Mouse (Mus musculus): ENCODE measurements around the gene Reep6. TPM values are rescaled to one million over a fixed set of nuclear protein-coding genes. Genes with fewer than 3 reads are reported as not detected.

The Reep6 gene
- polyA plus RNA-seq, 1 experiment from 2014 or later, result 102 TPM

DNA sequence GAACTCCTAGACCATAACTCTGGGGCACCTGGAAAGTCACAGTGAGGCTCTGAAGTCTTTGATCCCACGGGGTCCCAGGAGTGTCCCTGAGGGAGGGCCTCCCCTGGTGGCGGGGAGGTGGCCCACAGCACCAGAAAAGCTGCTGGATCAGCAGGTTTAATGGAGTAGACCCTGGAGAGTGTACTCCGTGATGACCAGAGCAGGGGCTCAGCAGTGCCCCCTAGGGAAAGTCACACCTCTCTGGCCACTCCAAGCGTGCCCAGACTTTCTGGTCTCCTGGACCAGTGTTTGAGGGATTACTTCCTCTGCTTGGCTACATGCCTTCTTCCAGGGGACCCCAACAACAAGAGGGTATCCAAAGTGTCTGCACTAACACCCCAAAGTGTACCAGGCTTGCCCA lies 53.7 kb downstream of the Reep6 start:
- Histone ChIP-seq H3K36me3 (ENCODE audit: control insufficient read depth, insufficient read depth) (peaks cover 17% of the 10 kb centered on the region), H3K4me2 (ENCODE audit: low read depth, low read length) (no peak overlapping the region), H3K27me3 (ENCODE audit: control insufficient read depth, insufficient read depth, low read depth, low read length) (peaks cover 6% of the 10 kb centered on the region), H3K4me1 (ENCODE audit: control insufficient read depth, low read depth, low read length) (peaks cover 47% of the 10 kb centered on the region), H3K9ac (ENCODE audit: low read depth, low read length) (no peak overlapping the region), H3K9me3 (replicated peaks; ENCODE audit: control insufficient read depth, low read length) (no peaks in the 10 kb centered on the region), H3K4me3 (ENCODE audit: low read depth, low read length) (no peak overlapping the region), H3K27ac (ENCODE audit: low read length) (peak overlapping the region; percentile 5; the same call in 1 of the 2 replicates)
- no peak for ATAC-seq (ENCODE audit: low read depth)
- 74% methylated on average over 4 of the region's 4 CpGs for WGBS (ENCODE audit: insufficient replicate concordance)

DNA sequence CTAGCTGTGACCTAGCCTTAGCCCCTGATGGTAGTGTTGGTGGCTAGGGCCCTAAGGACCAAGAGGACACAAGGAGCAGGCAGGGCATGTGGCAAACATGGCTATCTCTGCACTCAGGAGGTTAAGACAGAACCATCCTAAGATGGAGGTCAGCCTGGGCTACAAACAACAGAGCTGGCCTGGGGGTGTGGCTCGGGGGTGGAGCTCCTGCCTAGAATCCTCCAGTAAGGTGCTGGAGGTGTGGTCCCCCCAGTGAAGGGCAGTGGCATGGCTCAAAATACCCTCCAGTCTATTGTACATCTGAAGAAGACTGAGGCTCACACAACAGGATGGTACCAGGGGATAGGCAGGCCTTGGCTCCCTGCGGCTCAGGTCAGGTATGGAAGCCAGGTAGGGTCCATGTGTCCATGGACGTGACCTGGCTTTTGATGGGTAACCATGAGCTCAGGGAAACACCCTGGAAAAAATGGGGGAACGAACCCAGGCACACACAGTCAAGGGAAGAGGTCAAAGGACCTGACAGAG lies 54.4 kb downstream of the Reep6 start:
- Histone ChIP-seq H3K4me1 (ENCODE audit: control insufficient read depth, low read depth, low read length) (peaks cover 53% of the 10 kb centered on the region), H3K27me3 (ENCODE audit: control insufficient read depth, insufficient read depth, low read depth, low read length) (peaks cover 6% of the 10 kb centered on the region), H3K4me2 (ENCODE audit: low read depth, low read length) (0 out of 2 replicates have a peak overlapping the region, but pooled peaks have one; percentile 99), H3K27ac (ENCODE audit: low read length) (no peak overlapping the region), H3K9ac (ENCODE audit: low read depth, low read length) (no peak overlapping the region), H3K4me3 (ENCODE audit: low read depth, low read length) (no peak overlapping the region), H3K9me3 (replicated peaks; ENCODE audit: control insufficient read depth, low read length) (no peaks in the 10 kb centered on the region), H3K36me3 (ENCODE audit: control insufficient read depth, insufficient read depth) (peaks cover 17% of the 10 kb centered on the region)
- ATAC-seq (ENCODE audit: low read depth), result no peak
- WGBS (ENCODE audit: insufficient replicate concordance), result 67% methylated on average over 4 of the region's 4 CpGs

DNA sequence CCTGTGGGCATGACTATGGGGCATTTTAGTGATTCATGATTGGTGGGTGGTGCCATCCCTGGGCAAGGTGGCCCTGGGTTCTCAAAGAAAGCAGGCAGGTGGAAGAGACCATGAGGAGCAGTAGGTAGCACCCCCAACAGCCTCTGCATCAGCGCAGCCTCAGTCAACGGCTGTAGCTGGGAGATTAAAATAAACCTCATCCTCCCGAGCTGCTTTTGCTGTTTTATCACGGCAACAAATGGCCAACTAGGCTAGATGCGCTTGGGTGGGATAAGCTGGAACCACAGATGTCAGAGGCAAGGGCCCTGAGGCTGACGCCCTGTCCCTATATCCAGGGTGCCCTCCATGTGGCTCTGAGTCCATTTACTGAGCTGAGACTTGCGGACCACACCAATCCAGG lies 55.0 kb downstream of the Reep6 start:
- H3K27ac ChIP-seq (ENCODE audit: low read length), result peak overlapping the region; percentile 69
- WGBS (ENCODE audit: insufficient replicate concordance), result 33% methylated on average over 7 of the region's 7 CpGs
- 0 out of 2 replicates have a peak overlapping the region, but pooled peaks have one; percentile 8 for H3K4me3 ChIP-seq (ENCODE audit: low read depth, low read length)
- H3K4me2 ChIP-seq (ENCODE audit: low read depth, low read length), result peak overlapping the region; percentile 99
- peaks cover 6% of the 10 kb centered on the region for H3K27me3 ChIP-seq (ENCODE audit: control insufficient read depth, insufficient read depth, low read depth, low read length)
- ATAC-seq (ENCODE audit: low read depth), result peak; percentile 55
- peaks cover 17% of the 10 kb centered on the region for H3K36me3 ChIP-seq (ENCODE audit: control insufficient read depth, insufficient read depth)
- peaks cover 53% of the 10 kb centered on the region for H3K4me1 ChIP-seq (ENCODE audit: control insufficient read depth, low read depth, low read length)
- no peaks in the 10 kb centered on the region for H3K9me3 ChIP-seq (replicated peaks; ENCODE audit: control insufficient read depth, low read length)
- H3K9ac ChIP-seq (ENCODE audit: low read depth, low read length), result 0 out of 2 replicates have a peak overlapping the region, but pooled peaks have one; percentile 4

DNA sequence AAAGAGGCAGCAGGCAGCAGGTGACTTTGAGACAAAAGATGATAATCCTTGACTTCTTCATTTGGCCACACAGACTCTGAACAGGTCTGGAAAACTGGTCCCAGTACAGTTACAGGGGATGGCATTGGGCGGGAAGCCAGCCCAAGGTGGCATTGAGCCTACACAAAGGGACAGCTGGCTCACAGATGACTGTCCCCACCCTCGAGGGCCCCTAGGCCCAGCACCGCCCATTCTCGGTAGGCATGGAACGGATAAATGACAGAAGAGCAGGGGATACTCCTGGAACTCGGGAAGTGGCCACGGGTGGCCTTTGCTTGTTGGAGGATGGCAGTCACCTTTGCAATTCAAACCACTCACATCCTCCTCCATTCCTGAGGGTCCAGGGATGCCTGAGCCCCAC lies 55.6 kb downstream of the Reep6 start:
- Histone ChIP-seq H3K27ac (ENCODE audit: low read length) (peak overlapping the region; percentile 69), H3K4me1 (ENCODE audit: control insufficient read depth, low read depth, low read length) (peaks cover 53% of the 10 kb centered on the region)
- WGBS (ENCODE audit: insufficient replicate concordance), result 36% methylated on average over 7 of the region's 7 CpGs

More for the DNA sequence above, 55.6 kb downstream of the Reep6 start:
- Histone ChIP-seq H3K36me3 (ENCODE audit: control insufficient read depth, insufficient read depth) (peaks cover 17% of the 10 kb centered on the region), H3K27me3 (ENCODE audit: control insufficient read depth, insufficient read depth, low read depth, low read length) (peaks cover 6% of the 10 kb centered on the region), H3K9me3 (replicated peaks; ENCODE audit: control insufficient read depth, low read length) (no peaks in the 10 kb centered on the region), H3K9ac (ENCODE audit: low read depth, low read length) (peak overlapping the region; percentile 77; the same call in 1 of the 2 replicates), H3K4me2 (ENCODE audit: low read depth, low read length) (peak overlapping the region; percentile 99), H3K4me3 (ENCODE audit: low read depth, low read length) (peak overlapping the region; percentile 74; the same call in 1 of the 2 replicates)
- no peak for ATAC-seq (ENCODE audit: low read depth)

Small RNA genes within 50 kb of the gene (microRNA-seq; reads per million reads assigned to microRNA genes)
- not detected for gene Gm22721

Other genes with a start within 250 kb of the Reep6 start
- gene Sbno2, start 224.4 kb upstream of the Reep6 start, polyA plus RNA-seq (2015; fragmentation: Nextera tagmentation; extraction: Ambion mirVana), result 10.3 and 11.8 TPM in 2 replicates
- 13.2 and 14.4 TPM in 2 replicates for gene Stk11, start 214.2 kb upstream of the Reep6 start, polyA plus RNA-seq (2015; fragmentation: Nextera tagmentation; extraction: Ambion mirVana)
- 288 and 309 TPM in 2 replicates for gene Atp5d, start 191.3 kb upstream of the Reep6 start, polyA plus RNA-seq (2015; fragmentation: Nextera tagmentation; extraction: Ambion mirVana)
- gene Cbarp, start 189.1 kb upstream of the Reep6 start, polyA plus RNA-seq (2015; fragmentation: Nextera tagmentation; extraction: Ambion mirVana), result 0.44 and 0.65 TPM in 2 replicates
- gene Midn, start 181.7 kb upstream of the Reep6 start, polyA plus RNA-seq (2015; fragmentation: Nextera tagmentation; extraction: Ambion mirVana), result 2.3 and 2.6 TPM in 2 replicates
- 13.8 and 14.2 TPM in 2 replicates for gene Cirbp, start 164.0 kb upstream of the Reep6 start, polyA plus RNA-seq (2015; fragmentation: Nextera tagmentation; extraction: Ambion mirVana)
- 8.4 and 8.7 TPM in 2 replicates for gene 1600002K03Rik, start 157.0 kb upstream of the Reep6 start, polyA plus RNA-seq (2015; fragmentation: Nextera tagmentation; extraction: Ambion mirVana)
- gene Efna2, start 150.5 kb upstream of the Reep6 start, polyA plus RNA-seq (2015; fragmentation: Nextera tagmentation; extraction: Ambion mirVana), result 0.47 and 0.53 TPM in 2 replicates
- gene Mum1, start 103.5 kb upstream of the Reep6 start, polyA plus RNA-seq (2015; fragmentation: Nextera tagmentation; extraction: Ambion mirVana), result 14.6 and 14.8 TPM in 2 replicates
- gene Ndufs7, start 80.8 kb upstream of the Reep6 start, polyA plus RNA-seq (2015; fragmentation: Nextera tagmentation; extraction: Ambion mirVana), result 220 and 223 TPM in 2 replicates
- 138 and 166 TPM in 2 replicates for gene Gamt, start 68.9 kb upstream of the Reep6 start, polyA plus RNA-seq (2015; fragmentation: Nextera tagmentation; extraction: Ambion mirVana)
- gene Dazap1, start 68.5 kb upstream of the Reep6 start, polyA plus RNA-seq (2015; fragmentation: Nextera tagmentation; extraction: Ambion mirVana), result 21.1 and 21.3 TPM in 2 replicates
- gene Rps15, start 37.5 kb upstream of the Reep6 start, polyA plus RNA-seq (2015; fragmentation: Nextera tagmentation; extraction: Ambion mirVana), result 460 and 501 TPM in 2 replicates
- gene Apc2, start 34.0 kb upstream of the Reep6 start, polyA plus RNA-seq (2015; fragmentation: Nextera tagmentation; extraction: Ambion mirVana), result 0.12 and 0.23 TPM in 2 replicates
- 27.9 and 29.0 TPM in 2 replicates for gene 2310011J03Rik, start 9.4 kb upstream of the Reep6 start, polyA plus RNA-seq (2015; fragmentation: Nextera tagmentation; extraction: Ambion mirVana)
- 3.5 and 4.0 TPM in 2 replicates for gene Pcsk4, start 455 bp upstream of the Reep6 start, polyA plus RNA-seq (2015; fragmentation: Nextera tagmentation; extraction: Ambion mirVana)
- 2.2 and 3.4 TPM in 2 replicates for gene Adamtsl5, start 18.5 kb downstream of the Reep6 start, polyA plus RNA-seq (2015; fragmentation: Nextera tagmentation; extraction: Ambion mirVana)
- 0.05 and 0.18 TPM in 2 replicates for gene Plk5, start 26.5 kb downstream of the Reep6 start, polyA plus RNA-seq (2015; fragmentation: Nextera tagmentation; extraction: Ambion mirVana)
- gene Mex3d, start 57.7 kb downstream of the Reep6 start, polyA plus RNA-seq (2015; fragmentation: Nextera tagmentation; extraction: Ambion mirVana), result 0.32 and 0.60 TPM in 2 replicates
- 49.2 and 52.7 TPM in 2 replicates for gene Mbd3, start 69.6 kb downstream of the Reep6 start, polyA plus RNA-seq (2015; fragmentation: Nextera tagmentation; extraction: Ambion mirVana)
- gene Uqcr11, start 76.9 kb downstream of the Reep6 start, polyA plus RNA-seq (2015; fragmentation: Nextera tagmentation; extraction: Ambion mirVana), result 509 and 519 TPM in 2 replicates
- gene Tcf3, start 103.7 kb downstream of the Reep6 start, polyA plus RNA-seq (2015; fragmentation: Nextera tagmentation; extraction: Ambion mirVana), result 39.8 and 44.4 TPM in 2 replicates
- gene Onecut3, start 164.9 kb downstream of the Reep6 start, polyA plus RNA-seq (2015; fragmentation: Nextera tagmentation; extraction: Ambion mirVana), result 0.02 TPM in 1 of 2 replicates, not detected in the other
- 0.02 TPM in 1 of 2 replicates, not detected in the other for gene Atp8b3, start 209.2 kb downstream of the Reep6 start, polyA plus RNA-seq (2015; fragmentation: Nextera tagmentation; extraction: Ambion mirVana)
- 10.9 and 12.1 TPM in 2 replicates for gene Rexo1, start 231.6 kb downstream of the Reep6 start, polyA plus RNA-seq (2015; fragmentation: Nextera tagmentation; extraction: Ambion mirVana)
- 9.6 and 10.7 TPM in 2 replicates for gene Klf16, start 247.4 kb downstream of the Reep6 start, polyA plus RNA-seq (2015; fragmentation: Nextera tagmentation; extraction: Ambion mirVana)